12 mouse cellular contexts compared by ENCODE assay signal in the genomic region with DNA sequence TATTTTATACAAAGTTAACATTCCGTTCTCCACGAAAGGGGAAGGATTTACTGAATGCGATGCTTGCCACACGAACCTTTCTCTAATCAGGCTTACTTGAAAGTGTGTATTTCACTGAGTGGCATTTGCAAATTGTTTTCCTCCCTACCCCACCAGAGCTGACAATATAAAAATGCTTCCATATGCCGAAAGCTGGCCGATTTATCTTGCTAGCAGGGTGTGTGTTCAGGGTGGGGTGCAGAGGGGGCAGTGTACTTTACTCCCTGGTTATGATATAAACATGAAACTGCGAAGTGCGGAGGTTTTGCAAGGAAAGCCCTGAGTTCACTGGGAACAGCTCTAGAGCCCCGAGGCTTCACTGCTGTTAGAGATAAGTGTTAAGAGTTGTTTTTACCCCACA.
DNase-seq lines count a peak whose midpoint lies in the region; ATAC-seq and TF ChIP-seq lines count a peak whose summit lies in the region.
"Had no signal": no experiment of that assay in that cellular context is flagged by ENCODE, and none has a peak within 500 bp of the region (broad histone marks: within the 10 kb centered on the region; RNA-seq: fewer than 3 reads in every experiment).

No protein-coding gene starts in this region.

- no peak overlapping the region for H3K4me3 ChIP-seq in liver, embryonic 11.5 days (ENCODE audit: low read depth, low read length)
- H3K4me3 ChIP-seq in embryonic facial prominence, embryonic 14.5 days (ENCODE audit: low read depth, low read length): no peak overlapping the region
- no peak overlapping the region for H3K4me3 ChIP-seq in limb, embryonic 10.5 days
- no peak overlapping the region for H3K4me3 ChIP-seq in small intestine, adult 2 months (ENCODE audit: low read depth, low read length)
- no peak overlapping the region for H3K4me3 ChIP-seq in gastrocnemius, adult 2 months
- H3K4me3 ChIP-seq: layer of hippocampus, adult 2 months; myocyte had no signal

- intact Hi-C loops in gastrocnemius, adult 2 months (cut with DNase I): no loop called here

- H3K27ac ChIP-seq in liver, embryonic 11.5 days (ENCODE audit: low read depth, low read length): no peak overlapping the region
- H3K27ac ChIP-seq in embryonic facial prominence, embryonic 14.5 days (replicated peaks; ENCODE audit: low read depth, low read length): peak overlapping the region; percentile 72
- H3K27ac ChIP-seq in limb, embryonic 10.5 days: 0 out of 2 replicates have a peak overlapping the region, but pooled peaks have one; percentile 34
- peak overlapping the region; percentile 55; the same call in 1 of the 2 replicates for H3K27ac ChIP-seq in small intestine, adult 2 months (ENCODE audit: insufficient read depth, low read depth, low read length)
- no peak overlapping the region for H3K27ac ChIP-seq in gastrocnemius, adult 2 months
- H3K27ac ChIP-seq: layer of hippocampus, adult 2 months had no signal

- no peak overlapping the region for H3K9ac ChIP-seq in liver, embryonic 11.5 days (ENCODE audit: low read depth, low read length)
- peak overlapping the region; percentile 28; the same call in 1 of the 2 replicates for H3K9ac ChIP-seq in embryonic facial prominence, embryonic 14.5 days (ENCODE audit: low read depth, low read length)

- DNase-seq in liver, embryonic 11.5 days (ENCODE audit: low spot score): no peak
- DNase-seq in liver: no peak
- peak; percentile 65 for DNase-seq in embryonic facial prominence, embryonic 14.5 days (ENCODE audit: low spot score)
- DNase-seq in limb, embryonic 10.5 days (ENCODE audit: low spot score): no peak
- no peak for DNase-seq in Muller cell, postnatal 12 days (ENCODE audit: inconsistent ontology term)
- no peak for DNase-seq in gastrocnemius, adult 2 months
- DNase-seq in layer of hippocampus, adult 11-12 months (ENCODE audit: low spot score): no peak
- DNase-seq: cerebellum, adult 11-12 months; thymus, adult 2 months had no signal

- no peaks in the 10 kb centered on the region for H3K36me3 ChIP-seq in liver, embryonic 11.5 days (ENCODE audit: control insufficient read depth, insufficient read depth, low read length)
- no peaks in the 10 kb centered on the region for H3K36me3 ChIP-seq in embryonic facial prominence, embryonic 14.5 days (ENCODE audit: control insufficient read depth, insufficient read depth, low read length)
- H3K36me3 ChIP-seq in limb, embryonic 10.5 days: no peaks in the 10 kb centered on the region
- H3K36me3 ChIP-seq in small intestine, adult 2 months (ENCODE audit: control insufficient read depth, insufficient read depth, low read length): no peaks in the 10 kb centered on the region

- peaks cover 13% of the 10 kb centered on the region for H3K4me1 ChIP-seq in liver, embryonic 11.5 days (replicated peaks; ENCODE audit: control insufficient read depth, insufficient read depth, low read length)
- peaks cover 52% of the 10 kb centered on the region for H3K4me1 ChIP-seq in embryonic facial prominence, embryonic 14.5 days (ENCODE audit: control insufficient read depth, insufficient read depth, low read length)
- H3K4me1 ChIP-seq in limb, embryonic 10.5 days: peaks cover 66% of the 10 kb centered on the region
- H3K4me1 ChIP-seq in small intestine, adult 2 months (ENCODE audit: control insufficient read depth, insufficient read depth, insufficient read length, low read length): peaks cover 14% of the 10 kb centered on the region; the same call in 1 of the 2 replicates

- no peaks in the 10 kb centered on the region for H3K9me3 ChIP-seq in liver, embryonic 11.5 days (ENCODE audit: control insufficient read depth, low read length)
- no peaks in the 10 kb centered on the region for H3K9me3 ChIP-seq in embryonic facial prominence, embryonic 14.5 days (ENCODE audit: control insufficient read depth, low read length)
- no peaks in the 10 kb centered on the region for H3K9me3 ChIP-seq in limb, embryonic 10.5 days (replicated peaks)

- no peak for ATAC-seq in liver, embryonic 11.5 days (replicated peaks; ENCODE audit: low FRiP score)
- peak; percentile 12; the same call in 1 of the 2 replicates for ATAC-seq in embryonic facial prominence, embryonic 14.5 days (ENCODE audit: low read depth)

- no peak for TF ChIP-seq CTCF in small intestine, adult 2 months (IDR thresholded peaks at IDR 0.05; ENCODE audit: extremely low read depth, insufficient read length, insufficient replicate concordance, low read depth, low read length)
- no peak for TF ChIP-seq CTCF in gastrocnemius, adult 2 months (IDR thresholded peaks at IDR 0.05)

- TF ChIP-seq POLR2A in small intestine, adult 2 months (IDR thresholded peaks at IDR 0.05; ENCODE audit: low read depth, low read length): no peak

- WGBS in liver, embryonic 11.5 days: 58% methylated on average over 9 of the region's 9 CpGs
- 16% methylated on average over 9 of the region's 9 CpGs for WGBS in embryonic facial prominence, embryonic 14.5 days
- WGBS in limb, embryonic 10.5 days: 57% methylated on average over 9 of the region's 9 CpGs
- 18% methylated on average over 9 of the region's 9 CpGs for WGBS in small intestine, adult 2 months

- no peaks in the 10 kb centered on the region for H3K27me3 ChIP-seq in liver, embryonic 11.5 days (replicated peaks; ENCODE audit: control insufficient read depth, insufficient read depth, low read length)
- no peaks in the 10 kb centered on the region for H3K27me3 ChIP-seq in embryonic facial prominence, embryonic 14.5 days (replicated peaks; ENCODE audit: control insufficient read depth, insufficient read depth, low read length)
- no peaks in the 10 kb centered on the region for H3K27me3 ChIP-seq in limb, embryonic 10.5 days (ENCODE audit: low read depth, poor library complexity, severe bottlenecking)
- H3K27me3 ChIP-seq in small intestine, adult 2 months (ENCODE audit: control insufficient read depth, insufficient read depth, low read length): no peaks in the 10 kb centered on the region

- H3K4me2 ChIP-seq in liver, embryonic 11.5 days: peak overlapping the region; percentile 6; the same call in 1 of the 2 replicates
- peak overlapping the region; percentile 37 for H3K4me2 ChIP-seq in embryonic facial prominence, embryonic 14.5 days (ENCODE audit: low read depth, low read length)

Comparison
In these comparisons a context has a peak if more than half of its experiments do, and no peak if none do; other contexts are left out.
1. H3K27ac ChIP-seq: peak in embryonic facial prominence, embryonic 14.5 days (single experiment), limb, embryonic 10.5 days (single experiment) and small intestine, adult 2 months (single experiment); none in liver, embryonic 11.5 days (single experiment) and gastrocnemius, adult 2 months (single experiment).